Comparison of ENCODE assay signal across 20 mouse cellular contexts in the genomic region with DNA sequence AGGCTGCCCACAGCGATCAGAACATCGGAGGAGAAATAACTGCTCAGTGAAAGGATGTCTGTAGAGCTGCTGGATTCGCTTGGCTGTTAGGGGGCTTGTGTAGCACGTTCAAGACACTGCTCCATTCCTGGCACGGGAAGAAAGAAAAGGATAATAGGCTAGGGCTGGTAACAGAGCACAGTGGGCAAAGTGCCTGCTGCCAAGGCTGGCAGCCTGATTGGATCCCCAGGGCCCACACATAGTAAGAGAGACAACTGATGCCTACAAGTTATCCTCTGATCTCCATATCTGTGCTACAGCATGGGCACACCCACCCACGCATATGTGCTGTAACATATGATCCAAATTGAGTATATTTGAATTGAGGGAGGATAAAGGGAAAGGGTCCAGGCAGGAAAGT. TPM values are rescaled to one million over a fixed set of nuclear protein-coding genes. Genes with fewer than 3 reads are reported as not detected.
DNase-seq lines count a peak whose midpoint lies in the region; ATAC-seq lines count a peak whose summit lies in the region.
"Had no signal": no experiment of that assay in that cellular context is flagged by ENCODE, and none has a peak within 500 bp of the region (broad histone marks: within the 10 kb centered on the region; RNA-seq: fewer than 3 reads in every experiment).

No protein-coding gene starts in this region.

- H3K4me3 ChIP-seq in embryonic facial prominence, embryonic 14.5 days (ENCODE audit: low read depth, low read length), result no peak overlapping the region
- H3K4me3 ChIP-seq in embryonic facial prominence, embryonic 10.5 days, result no peak overlapping the region
- H3K4me3 ChIP-seq: embryonic facial prominence, embryonic 12.5 days; neural tube, embryonic 13.5 days; stomach, embryonic 15.5 days had no signal

- WGBS in embryonic facial prominence, embryonic 14.5 days, result 74% methylated on average over 6 of the region's 6 CpGs
- WGBS in embryonic facial prominence, embryonic 10.5 days, result 95% methylated on average over 6 of the region's 6 CpGs

- no peak overlapping the region for H3K9ac ChIP-seq in embryonic facial prominence, embryonic 14.5 days (ENCODE audit: low read depth, low read length)
- H3K9ac ChIP-seq: embryonic facial prominence, embryonic 12.5 days; neural tube, embryonic 13.5 days; stomach, embryonic 15.5 days had no signal

- H3K36me3 ChIP-seq in embryonic facial prominence, embryonic 14.5 days (ENCODE audit: control insufficient read depth, insufficient read depth, low read length), result peaks cover 31% of the 10 kb centered on the region
- peaks cover 65% of the 10 kb centered on the region for H3K36me3 ChIP-seq in embryonic facial prominence, embryonic 10.5 days (replicated peaks)

- DNase-seq in embryonic facial prominence, embryonic 14.5 days (ENCODE audit: low spot score), result peak; percentile 13
- no peak for DNase-seq in embryonic facial prominence, embryonic 10.5 days (ENCODE audit: low spot score)
- peak; percentile 46 to 72 for DNase-seq in layer of hippocampus, adult 18-20 months (ENCODE audit: low spot score in 2 of 2)
- DNase-seq in layer of hippocampus, adult 9-10 months (ENCODE audit: low spot score), result no peak
- DNase-seq in right cerebral cortex, postnatal 10 days (ENCODE audit: low spot score in 2 of 2), result peak; percentile 61 to 76
- no peak for DNase-seq in right cerebral cortex, postnatal 4 days
- DNase-seq in cerebellum, postnatal 36 days, result no peak
- no peak for DNase-seq in gastrocnemius, postnatal 4 days (ENCODE audit: low spot score in 2 of 2)
- DNase-seq: adrenal gland, postnatal 25 days; cerebellum, adult 9-11 months; gastrocnemius, postnatal 10 days; kidney, adult 2 months; kidney, postnatal 36 days; lung, postnatal 36 days; thymus, postnatal 14 days had no signal

- no peaks in the 10 kb centered on the region for H3K27me3 ChIP-seq in embryonic facial prominence, embryonic 14.5 days (replicated peaks; ENCODE audit: control insufficient read depth, insufficient read depth, low read length)
- H3K27me3 ChIP-seq in embryonic facial prominence, embryonic 10.5 days (replicated peaks; ENCODE audit: low read depth, poor library complexity, severe bottlenecking), result no peaks in the 10 kb centered on the region
- H3K27me3 ChIP-seq: CH12.LX; embryonic facial prominence, embryonic 12.5 days; neural tube, embryonic 13.5 days; stomach, embryonic 15.5 days had no signal

- H3K9me3 ChIP-seq in embryonic facial prominence, embryonic 14.5 days (ENCODE audit: control insufficient read depth, low read length), result no peaks in the 10 kb centered on the region
- H3K9me3 ChIP-seq in embryonic facial prominence, embryonic 10.5 days, result no peaks in the 10 kb centered on the region
- H3K9me3 ChIP-seq: embryonic facial prominence, embryonic 12.5 days; neural tube, embryonic 13.5 days; stomach, embryonic 15.5 days had no signal

- H3K4me2 ChIP-seq in embryonic facial prominence, embryonic 14.5 days (ENCODE audit: low read depth, low read length), result no peak overlapping the region
- H3K4me2 ChIP-seq: embryonic facial prominence, embryonic 12.5 days; neural tube, embryonic 13.5 days; stomach, embryonic 15.5 days had no signal

- no peaks in the 10 kb centered on the region for H3K4me1 ChIP-seq in embryonic facial prominence, embryonic 14.5 days (ENCODE audit: control insufficient read depth, insufficient read depth, low read length)
- no peaks in the 10 kb centered on the region for H3K4me1 ChIP-seq in embryonic facial prominence, embryonic 10.5 days
- H3K4me1 ChIP-seq: embryonic facial prominence, embryonic 12.5 days; neural tube, embryonic 13.5 days; stomach, embryonic 15.5 days had no signal

- no peak overlapping the region for H3K27ac ChIP-seq in embryonic facial prominence, embryonic 14.5 days (replicated peaks; ENCODE audit: low read depth, low read length)
- H3K27ac ChIP-seq in embryonic facial prominence, embryonic 10.5 days (replicated peaks), result no peak overlapping the region
- H3K27ac ChIP-seq: embryonic facial prominence, embryonic 12.5 days; neural tube, embryonic 13.5 days; stomach, embryonic 15.5 days had no signal

- ATAC-seq in embryonic facial prominence, embryonic 14.5 days (ENCODE audit: low read depth), result no peak
- ATAC-seq: activated CD4-positive, CD25-positive, alpha-beta regulatory T cell, adult 4 months had no signal

RNA-seq across cellular contexts. Expression of a gene that starts 20.1 kb away (rescaled TPM):
- polyA plus RNA-seq in embryonic facial prominence, embryonic 14.5 days (2014; fragmentation: Nextera tagmentation; extraction: Ambion mirVana), result 13.4 and 13.7 TPM in 2 replicates
- 17.3 and 17.9 TPM in 2 replicates for polyA plus RNA-seq in embryonic facial prominence, embryonic 10.5 days (2016; fragmentation: Nextera tagmentation; extraction: Ambion mirVana)
- 10 to 100 TPM; 29.1 to 30.4 TPM for total RNA-seq in layer of hippocampus, adult 18-20 months (2021)
- total RNA-seq in gastrocnemius, postnatal 4 days (2021), result 10 to 100 TPM; 25.3 to 29.7 TPM

RNA-seq across cellular contexts. Expression of a gene that starts 41.7 kb away (rescaled TPM):
- polyA plus RNA-seq in embryonic facial prominence, embryonic 14.5 days (2014; fragmentation: Nextera tagmentation; extraction: Ambion mirVana), result 11.1 and 13.4 TPM in 2 replicates
- polyA plus RNA-seq in embryonic facial prominence, embryonic 10.5 days (2016; fragmentation: Nextera tagmentation; extraction: Ambion mirVana), result 18.4 and 20.5 TPM in 2 replicates
- total RNA-seq in layer of hippocampus, adult 18-20 months (2021), result 100 to 1,000 TPM; 158 to 162 TPM
- total RNA-seq in gastrocnemius, postnatal 4 days (2021), result 10 to 100 TPM; 12.7 to 12.8 TPM

Comparison
In these comparisons a context has a peak if more than half of its experiments do, and no peak if none do; other contexts are left out.
1. DNase-seq: peak in embryonic facial prominence, embryonic 14.5 days (single experiment), layer of hippocampus, adult 18-20 months (2 of 2) and right cerebral cortex, postnatal 10 days (2 of 2); none in embryonic facial prominence, embryonic 10.5 days (single experiment), layer of hippocampus, adult 9-10 months (single experiment), right cerebral cortex, postnatal 4 days (single experiment), cerebellum, postnatal 36 days (0 of 2) and gastrocnemius, postnatal 4 days (0 of 2).
2. RNA of a gene that starts 41.7 kb away (total RNA-seq): 158 to 162 TPM in layer of hippocampus, adult 18-20 months; 12.7 to 12.8 TPM in gastrocnemius, postnatal 4 days; every median in the first group is over 10 times any median in the second.